ENCODE assay signal across 17 mouse cellular contexts in genomic region chr7:62542187-62542586, GRCm38 (mm10).
DNase-seq lines count a peak whose midpoint lies in the region; ATAC-seq and TF ChIP-seq lines count a peak whose summit lies in the region.
"Had no signal": no experiment of that assay in that cellular context is flagged by ENCODE, and none has a peak within 500 bp of the region (broad histone marks: within the 10 kb centered on the region; RNA-seq: fewer than 3 reads in every experiment).

No protein-coding gene starts in this region.

- no peaks in the 10 kb centered on the region for H3K4me1 ChIP-seq in forebrain, embryonic 14.5 days (ENCODE audit: control insufficient read depth, insufficient read depth, low read length)
- H3K4me1 ChIP-seq in forebrain, postnatal 0 days (ENCODE audit: insufficient read depth): no peaks in the 10 kb centered on the region
- H3K4me1 ChIP-seq in CH12.LX (ENCODE audit: control insufficient read depth in 1 of 2, insufficient read depth in 2 of 2): no peaks in the 10 kb centered on the region
- H3K4me1 ChIP-seq: midbrain, embryonic 12.5 days had no signal

- H3K27me3 ChIP-seq in forebrain, embryonic 14.5 days (replicated peaks; ENCODE audit: control insufficient read depth, insufficient read depth, low read length): no peaks in the 10 kb centered on the region
- no peaks in the 10 kb centered on the region for H3K27me3 ChIP-seq in forebrain, postnatal 0 days (ENCODE audit: insufficient read depth, low read length)
- no peaks in the 10 kb centered on the region for H3K27me3 ChIP-seq in CH12.LX (replicated peaks)
- H3K27me3 ChIP-seq: midbrain, embryonic 12.5 days had no signal

- TF ChIP-seq POLR2A in CH12.LX (IDR thresholded peaks at IDR 0.05; ENCODE audit: low read depth, low read length): no peak

- H3K79me2 ChIP-seq in CH12.LX (replicated peaks; ENCODE audit: control insufficient read depth, extremely low read depth, insufficient read depth, poor library complexity, severe bottlenecking): no peaks in the 10 kb centered on the region

- H3K27ac ChIP-seq in forebrain, embryonic 14.5 days (ENCODE audit: low read depth, low read length): no peak overlapping the region
- H3K27ac ChIP-seq in forebrain, postnatal 0 days (ENCODE audit: low read depth, low read length): no peak overlapping the region
- no peak overlapping the region for H3K27ac ChIP-seq in left cerebral cortex, adult 2 months
- H3K27ac ChIP-seq in CH12.LX (ENCODE audit: insufficient read depth, low read depth): no peak overlapping the region
- H3K27ac ChIP-seq: midbrain, embryonic 12.5 days had no signal

- no peak overlapping the region for H3K9ac ChIP-seq in forebrain, embryonic 14.5 days (ENCODE audit: low read length)
- H3K9ac ChIP-seq in forebrain, postnatal 0 days: no peak overlapping the region
- no peak overlapping the region for H3K9ac ChIP-seq in CH12.LX (ENCODE audit: insufficient read depth, low read depth)
- H3K9ac ChIP-seq: midbrain, embryonic 12.5 days had no signal

- in situ Hi-C loops in CH12.LX (cut with MboI; ENCODE audit: low pct_ligation_motif_present, low pct_unique_long_range_greater_than_20kb, low sequenced_read_pairs): no loop called here

- no peak overlapping the region for H3K4me3 ChIP-seq in forebrain, embryonic 14.5 days (ENCODE audit: low read depth, low read length)
- H3K4me3 ChIP-seq in forebrain, postnatal 0 days (ENCODE audit: low read depth, low read length): no peak overlapping the region
- no peak overlapping the region for H3K4me3 ChIP-seq in left cerebral cortex, adult 2 months
- H3K4me3 ChIP-seq in CH12.LX (replicated peaks in 1 of 3; ENCODE audit: low read depth in 2 of 3, low read length in 2 of 3, poor library complexity in 1 of 3): no peak overlapping the region
- H3K4me3 ChIP-seq: erythroblast, embryonic 14.5 days; midbrain, embryonic 12.5 days had no signal

- H3K9me3 ChIP-seq in forebrain, embryonic 14.5 days (replicated peaks; ENCODE audit: control insufficient read depth, low read length): peaks cover 6% of the 10 kb centered on the region; the same call in 1 of the 2 replicates
- 0 out of 2 replicates have a peak, but pooled peaks cover 3% of the 10 kb centered on the region for H3K9me3 ChIP-seq in forebrain, postnatal 0 days (ENCODE audit: low read length)
- H3K9me3 ChIP-seq in CH12.LX (replicated peaks; ENCODE audit: low read length): peaks cover 17% of the 10 kb centered on the region
- H3K9me3 ChIP-seq: G1E had no signal

- no peak for ATAC-seq in forebrain, embryonic 14.5 days
- ATAC-seq in forebrain, postnatal 0 days: no peak
- ATAC-seq in megakaryocyte, adult 5-6 weeks (ENCODE audit: poor library complexity, severe bottlenecking): no peak
- ATAC-seq: forebrain, embryonic 16.5 days; hindbrain, embryonic 16.5 days; lung, postnatal 0 days had no signal

- no peak for TF ChIP-seq EP300 in CH12.LX (IDR thresholded peaks at IDR 0.05; ENCODE audit: low read length)

- WGBS in forebrain, embryonic 14.5 days: 50% methylated on average over 1 of the region's 1 CpGs
- 46% methylated on average over 1 of the region's 1 CpGs for WGBS in forebrain, postnatal 0 days

- intact Hi-C loops in left cerebral cortex, adult 2 months (cut with DNase I): no loop called here
- intact Hi-C loops in left cerebral cortex, postnatal 10 days (cut with DNase I): no loop called here

- H3K36me3 ChIP-seq in forebrain, embryonic 14.5 days (ENCODE audit: control insufficient read depth, insufficient read depth, low read length): no peaks in the 10 kb centered on the region
- H3K36me3 ChIP-seq in forebrain, postnatal 0 days (ENCODE audit: insufficient read depth): no peaks in the 10 kb centered on the region
- H3K36me3 ChIP-seq in CH12.LX (replicated peaks in 1 of 2; ENCODE audit: control insufficient read depth in 1 of 2, insufficient read depth in 1 of 2, low read length in 1 of 2): peaks cover 0 to 16% of the 10 kb centered on the region in 2 experiments
- H3K36me3 ChIP-seq: G1E; midbrain, embryonic 12.5 days had no signal

- TF ChIP-seq CTCF in forebrain, postnatal 0 days (IDR thresholded peaks at IDR 0.05; ENCODE audit: low read depth): no peak
- peak; percentile 37 for TF ChIP-seq CTCF in left cerebral cortex, adult 2 months (IDR thresholded peaks at IDR 0.05)
- TF ChIP-seq CTCF in CH12.LX (conservative IDR thresholded peaks at IDR 0.05 in 1 of 2, IDR thresholded peaks at IDR 0.05 in 1 of 2; ENCODE audit: low read depth in 2 of 2, low read length in 2 of 2): peak in 1 of 2 experiments; percentile 50; a peak in 3 of 4 replicates

- no peak overlapping the region for H3K4me2 ChIP-seq in forebrain, embryonic 14.5 days (ENCODE audit: low read length)
- no peak overlapping the region for H3K4me2 ChIP-seq in forebrain, postnatal 0 days (ENCODE audit: low read depth)
- no peak overlapping the region for H3K4me2 ChIP-seq in CH12.LX (ENCODE audit: insufficient read depth, low read depth, poor library complexity, severe bottlenecking)
- H3K4me2 ChIP-seq: midbrain, embryonic 12.5 days had no signal

- dilution Hi-C loops in CH12.LX (cut with MboI; ENCODE audit: extremely low pct_ligation_motif_present, extremely low pct_unique_long_range_greater_than_20kb, low sequenced_read_pairs): no loop called here

- peak; percentile 6 for TF ChIP-seq RAD21 in CH12.LX (IDR thresholded peaks at IDR 0.05; ENCODE audit: low read depth, low read length)

- peak; percentile 1 for DNase-seq in forebrain, embryonic 14.5 days (ENCODE audit: low spot score)
- no peak for DNase-seq in forebrain, postnatal 0 days
- no peak for DNase-seq in left cerebral cortex, adult 2 months (ENCODE audit: extremely low spot score in 1 of 2, low spot score in 2 of 2)
- DNase-seq in left cerebral cortex, postnatal 10 days (ENCODE audit: extremely low spot score in 1 of 2, low spot score in 2 of 2): no peak
- peak; percentile 10 for DNase-seq in CH12.LX (ENCODE audit: extremely low read depth)
- DNase-seq in R1 (ENCODE audit: low read depth, low spot score): peak; percentile 25
- no peak for DNase-seq in adrenal gland, adult 8-10 months
- DNase-seq: B cell, adult 2 months; cerebellum, adult 2 months; thymus, adult 18-20 months had no signal

TF ChIP-seq in CH12.LX, 34 proteins besides CTCF, POLR2A, EP300 and RAD21:
- TF ChIP-seq UBTF (IDR thresholded peaks at IDR 0.05; ENCODE audit: low read depth, low read length) (no peak), JUN (IDR thresholded peaks at IDR 0.05; ENCODE audit: insufficient read depth, low read depth, low read length) (no peak), GABPA (IDR thresholded peaks at IDR 0.05; ENCODE audit: insufficient replicate concordance, low read depth, low read length) (no peak), NELFE (IDR thresholded peaks at IDR 0.05; ENCODE audit: low read depth, low read length) (no peak), KAT2A (IDR thresholded peaks at IDR 0.05; ENCODE audit: insufficient replicate concordance, low read length) (no peak), MXI1 (IDR thresholded peaks at IDR 0.05; ENCODE audit: low read depth, low read length) (no peak), E2F4 (IDR thresholded peaks at IDR 0.05; ENCODE audit: insufficient replicate concordance, low read depth, low read length) (no peak), SMC3 (IDR thresholded peaks at IDR 0.05; ENCODE audit: low read depth, low read length) (no peak; the same call in 1 of the 2 replicates), TCF12 (IDR thresholded peaks at IDR 0.05; ENCODE audit: low read depth, low read length) (no peak), USF2 (conservative IDR thresholded peaks at IDR 0.05; ENCODE audit: low read depth, low read length) (no peak), MEF2A (IDR thresholded peaks at IDR 0.05; ENCODE audit: borderline replicate concordance, low read depth, low read length) (no peak)

Comparison
In these comparisons a context has a peak if more than half of its experiments do, and no peak if none do; other contexts are left out.
1. DNase-seq: peak in forebrain, embryonic 14.5 days (single experiment), CH12.LX (single experiment) and R1 (single experiment); none in forebrain, postnatal 0 days (single experiment), left cerebral cortex, adult 2 months (0 of 2), left cerebral cortex, postnatal 10 days (0 of 2) and adrenal gland, adult 8-10 months (single experiment).